Mouse (Mus musculus): ENCODE results near the gene P4ha3.

Gene P4ha3

DNA sequence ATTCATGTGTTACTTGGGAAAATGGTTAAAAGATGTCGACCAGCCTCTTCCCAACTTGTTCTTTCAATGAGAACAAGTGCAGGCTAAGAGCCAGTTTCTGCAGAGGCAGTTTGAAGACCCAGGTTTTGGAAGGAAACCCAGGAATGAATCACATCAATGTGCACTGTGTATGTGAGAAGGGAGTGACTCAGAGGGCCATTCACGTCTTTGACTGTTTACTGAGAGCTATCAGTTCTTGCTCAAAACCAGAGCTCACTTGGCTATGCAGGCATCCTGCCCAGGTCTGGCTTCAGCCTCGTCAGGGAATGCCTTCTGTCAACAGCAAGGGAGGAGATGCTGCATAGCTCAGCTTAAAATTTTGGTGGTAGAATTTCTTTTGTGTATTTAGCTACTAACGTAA, 17.0 kb downstream of the P4ha3 start:
- DNase-seq (ENCODE audit: extremely low spot score, low read depth, low spot score): no peak

DNA sequence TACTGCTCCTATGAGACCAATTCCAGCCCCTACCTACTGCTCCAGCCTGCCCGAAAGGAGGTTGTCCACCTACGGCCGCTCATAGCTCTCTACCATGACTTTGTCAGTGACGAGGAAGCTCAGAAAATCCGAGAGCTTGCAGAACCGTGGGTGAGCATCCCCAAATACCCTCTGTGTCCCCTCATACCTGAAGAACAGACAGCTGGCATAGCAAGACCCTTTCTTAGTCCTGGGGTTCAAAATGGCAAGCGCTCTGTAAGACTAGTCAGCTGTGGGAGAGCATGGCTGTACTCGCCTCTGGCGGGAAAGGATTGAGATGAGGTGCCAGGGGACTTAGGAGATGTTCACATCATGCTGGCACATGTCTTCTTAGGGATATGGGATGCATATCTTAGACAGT, 20.6 kb downstream of the P4ha3 start:
- DNase-seq (ENCODE audit: extremely low spot score, low read depth, low spot score): no peak

DNA sequence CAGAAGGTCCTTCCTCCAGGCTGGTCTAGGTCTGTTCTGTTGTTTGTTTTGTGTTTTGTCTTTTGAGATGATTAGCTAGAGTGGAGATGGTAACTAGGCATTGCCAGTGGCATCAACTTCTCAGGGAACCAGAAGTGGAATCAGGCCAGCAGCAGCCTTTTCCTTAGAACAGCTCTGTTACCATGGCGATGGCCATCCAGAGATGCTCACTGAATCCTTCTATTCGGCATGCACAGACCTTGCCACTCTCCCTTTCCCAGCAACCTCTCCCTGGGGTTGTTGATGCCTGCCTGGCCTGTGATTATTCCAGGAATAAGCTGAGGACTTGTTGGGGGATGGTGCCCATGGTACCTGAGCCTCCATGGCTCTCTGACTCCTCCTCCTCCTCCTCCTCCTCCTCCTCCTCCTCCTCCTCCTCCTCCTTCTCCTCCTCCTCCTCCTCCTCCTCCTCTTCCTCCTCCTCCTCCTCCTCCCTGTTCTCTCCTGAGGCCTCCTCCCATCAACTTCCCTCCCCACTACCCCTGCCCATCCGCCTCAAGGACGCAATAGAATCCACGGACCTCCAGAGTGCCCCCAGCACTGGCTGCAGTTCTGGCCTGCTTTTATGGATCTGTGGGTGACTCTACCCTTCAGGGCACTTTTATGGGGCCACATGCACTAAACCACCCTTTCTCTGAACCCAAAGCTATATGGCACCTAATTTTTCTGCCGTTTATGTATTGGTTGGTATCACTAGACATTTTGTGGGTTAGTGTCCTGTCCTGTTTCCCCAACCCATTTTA, 22.7 kb downstream of the P4ha3 start:
- DNase-seq (ENCODE audit: extremely low spot score, low read depth, low spot score): no peak

DNA sequence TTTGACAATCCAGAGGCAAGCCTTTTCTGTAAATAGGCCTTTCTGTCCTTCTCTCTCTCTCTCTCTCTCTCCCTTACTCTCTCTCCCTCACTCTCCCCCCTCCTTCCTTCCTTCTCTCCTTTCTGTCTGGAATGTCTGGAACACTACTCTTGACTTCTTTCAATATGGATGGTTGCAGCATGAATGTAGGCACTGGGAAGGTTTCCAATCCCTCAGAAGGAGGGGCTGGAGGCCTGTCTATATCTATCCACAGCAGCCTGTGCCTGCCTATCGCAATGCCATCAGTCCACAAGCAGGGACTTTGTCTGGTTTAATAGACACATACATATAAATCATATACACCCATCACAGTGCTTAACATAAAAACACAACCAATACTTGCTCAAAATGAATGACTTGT, 23.9 kb downstream of the P4ha3 start:
- DNase-seq (ENCODE audit: extremely low spot score, low read depth, low spot score): no peak

DNA sequence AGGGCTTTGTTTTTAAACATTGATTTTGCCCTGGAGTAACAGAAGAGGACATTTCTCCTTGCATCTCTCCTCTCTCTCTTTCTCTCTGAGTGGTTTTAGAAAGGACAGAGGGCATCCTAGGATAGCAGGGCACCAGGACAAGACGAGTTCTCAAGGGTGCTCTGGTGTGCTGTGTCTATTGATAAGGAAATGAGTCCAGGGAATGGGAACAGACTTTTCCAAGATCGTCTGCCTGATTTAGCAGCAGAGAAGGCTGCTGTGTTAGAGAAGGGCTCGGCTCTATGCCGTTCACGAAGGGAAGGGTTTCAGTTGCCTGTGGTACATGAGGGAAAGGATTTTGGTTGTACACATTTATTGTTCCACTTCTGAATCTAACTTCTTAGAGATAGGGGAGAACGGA, 24.4 kb downstream of the P4ha3 start:
- DNase-seq (ENCODE audit: extremely low spot score, low read depth, low spot score): no peak

DNA sequence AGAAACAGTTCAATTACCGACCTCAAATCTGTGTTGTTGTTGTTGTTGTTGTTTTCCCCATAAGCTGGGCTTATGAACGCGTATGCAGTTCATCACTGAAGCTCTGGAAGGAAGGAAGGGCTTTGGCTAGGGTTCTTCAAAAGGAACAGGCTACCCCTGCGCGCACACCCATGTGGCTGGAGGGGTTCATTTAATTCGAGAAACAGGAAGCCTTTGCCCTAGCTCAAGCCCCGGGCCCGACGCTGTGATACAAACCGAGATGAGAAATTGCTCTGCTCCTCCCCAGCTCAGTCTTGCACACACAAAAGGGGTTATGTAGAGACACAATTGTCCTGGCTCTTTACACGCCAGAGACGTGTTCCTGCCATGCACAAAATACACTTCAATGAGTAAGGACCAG, 25.0 kb downstream of the P4ha3 start:
- no peak for DNase-seq (ENCODE audit: extremely low spot score, low read depth, low spot score)

DNA sequence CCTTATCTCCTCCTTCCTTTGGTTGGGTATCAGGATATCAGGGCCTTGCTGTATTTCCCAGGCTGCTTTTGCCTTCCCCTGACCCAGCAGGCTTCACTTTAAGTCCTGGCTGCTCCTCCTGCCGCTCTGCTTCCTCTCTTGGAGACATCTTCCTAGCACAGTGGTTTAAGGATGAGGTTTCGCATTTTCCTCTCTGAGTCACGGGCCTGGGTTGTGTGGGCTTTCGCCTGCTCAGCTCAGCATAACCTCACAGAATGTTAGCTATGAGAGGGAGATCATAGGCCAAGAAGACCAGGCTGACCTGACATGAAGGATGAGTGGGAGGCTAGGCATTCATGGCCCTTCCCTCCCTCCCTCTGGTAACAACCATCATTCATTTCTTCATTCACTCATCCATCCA, 27.4 kb downstream of the P4ha3 start:
- DNase-seq (ENCODE audit: extremely low spot score, low read depth, low spot score): no peak

DNA sequence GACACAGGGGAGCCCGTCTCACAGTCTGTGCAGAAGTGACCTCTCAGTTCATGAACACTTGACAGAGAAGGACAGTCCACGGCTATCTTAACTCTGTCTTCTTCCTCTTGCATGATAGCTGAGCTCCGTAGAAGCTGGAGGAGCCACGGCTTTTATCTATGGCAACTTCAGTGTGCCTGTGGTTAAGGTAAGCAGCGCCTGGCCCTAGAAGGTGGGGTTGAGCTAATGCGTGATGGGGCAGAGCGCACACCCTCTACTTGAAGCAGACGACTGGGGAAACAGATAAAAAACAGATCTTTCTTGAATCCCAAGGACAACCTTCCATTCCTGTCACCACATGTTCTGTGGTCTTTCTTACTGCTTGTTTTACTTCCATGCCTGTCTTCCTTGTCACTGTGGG, 31.6 kb downstream of the P4ha3 start:
- no peak for DNase-seq (ENCODE audit: extremely low spot score, low read depth, low spot score)

DNA sequence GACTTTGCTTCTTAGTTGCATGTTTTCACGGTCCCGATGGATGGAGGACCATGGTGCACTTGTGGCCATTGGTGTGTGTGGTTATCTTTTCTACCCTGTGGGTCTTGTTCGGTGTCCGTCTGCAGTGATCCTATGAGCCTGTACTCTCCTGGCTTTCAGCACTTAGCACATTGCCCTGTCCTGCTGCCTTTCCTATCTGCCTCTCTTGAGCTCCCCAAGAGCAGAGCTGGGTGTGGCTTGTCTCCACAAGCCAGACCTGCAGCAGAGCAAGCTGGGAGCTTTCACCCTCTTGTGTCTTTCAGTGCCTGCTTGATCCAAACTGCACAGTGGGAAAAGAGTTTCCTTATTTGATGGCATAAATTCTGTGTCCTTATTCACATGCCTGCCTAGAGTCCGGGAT, 32.2 kb downstream of the P4ha3 start:
- DNase-seq (ENCODE audit: extremely low spot score, low read depth, low spot score): no peak

DNA sequence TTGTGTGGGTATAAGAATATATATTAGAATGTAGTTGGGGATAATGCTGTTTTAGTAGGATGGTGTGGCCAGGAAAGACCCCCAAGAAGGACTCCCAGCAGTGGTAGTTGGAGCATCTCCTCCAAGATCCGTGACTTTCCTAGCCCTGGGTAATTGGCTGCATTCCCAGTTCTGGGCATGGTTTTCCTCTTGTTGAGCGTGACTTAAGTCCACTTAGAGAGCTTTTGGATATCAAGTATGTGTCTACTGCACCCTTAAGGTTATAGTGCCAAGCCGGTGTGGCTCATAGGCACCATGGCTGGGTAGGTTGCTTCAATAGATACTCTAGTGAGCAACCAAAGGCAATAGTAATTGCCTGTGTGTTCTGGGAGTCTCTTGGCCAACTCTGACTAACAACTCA, 38.4 kb downstream of the P4ha3 start:
- DNase-seq (ENCODE audit: extremely low spot score, low read depth, low spot score): no peak

DNA sequence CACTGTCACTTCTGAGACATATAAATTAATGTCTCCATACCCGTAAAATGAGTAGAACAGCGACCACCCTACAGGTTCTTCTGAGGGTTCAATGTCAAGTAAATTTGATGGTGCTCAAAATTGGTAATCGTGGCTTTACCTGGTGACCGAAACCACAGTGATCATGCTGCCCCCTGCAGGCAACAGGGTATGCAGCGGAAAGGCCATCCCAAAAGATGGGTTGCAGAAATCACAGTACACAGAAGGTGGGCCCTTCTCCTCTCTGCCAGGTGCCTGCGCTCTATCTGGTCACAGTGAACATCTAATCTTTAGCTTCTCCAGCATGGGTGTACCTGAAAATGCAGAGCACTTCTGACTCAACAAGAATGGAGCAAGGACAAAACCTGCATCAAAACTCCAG, 40.2 kb downstream of the P4ha3 start:
- DNase-seq (ENCODE audit: extremely low spot score, low read depth, low spot score): no peak

DNA sequence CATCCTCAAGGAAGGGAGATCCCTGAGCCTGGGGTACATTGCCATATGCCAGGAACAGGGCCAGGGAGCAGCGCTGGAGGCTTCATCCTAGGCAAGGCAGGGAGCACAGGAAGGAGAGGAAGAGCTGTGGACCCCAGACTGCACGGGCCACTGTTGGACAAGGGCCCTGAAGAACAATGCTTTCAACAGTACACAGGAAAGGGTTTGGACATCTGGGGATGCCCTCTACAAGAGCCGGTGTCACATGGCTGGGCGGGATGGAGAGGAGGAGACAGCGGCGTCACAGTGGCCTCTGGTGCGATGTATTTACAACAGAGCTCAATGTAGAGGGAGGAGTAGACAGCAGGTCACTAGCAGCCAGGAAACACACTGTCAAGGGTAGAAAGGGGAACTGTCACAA, 42.2 kb downstream of the P4ha3 start:
- no peak for DNase-seq (ENCODE audit: extremely low spot score, low read depth, low spot score)

DNA sequence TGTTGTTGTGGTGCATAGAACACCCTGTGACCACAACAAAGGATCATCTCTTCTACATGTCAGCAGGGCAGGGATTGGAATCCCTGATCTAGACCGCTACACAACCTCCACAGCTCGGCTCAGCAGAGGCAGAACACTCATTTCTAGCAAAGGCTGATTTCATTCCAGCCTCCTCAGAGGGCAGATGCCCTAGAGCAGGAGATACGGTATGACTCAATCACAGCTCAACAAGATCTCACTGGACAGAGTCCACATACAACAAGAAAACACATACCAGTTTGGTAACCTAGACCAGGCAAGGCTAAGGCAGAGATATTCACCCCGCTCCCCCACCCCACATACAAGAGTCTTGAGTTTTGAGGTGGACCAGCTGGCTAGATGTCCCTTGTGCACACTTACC, 43.3 kb downstream of the P4ha3 start:
- DNase-seq (ENCODE audit: extremely low spot score, low read depth, low spot score): no peak

DNA sequence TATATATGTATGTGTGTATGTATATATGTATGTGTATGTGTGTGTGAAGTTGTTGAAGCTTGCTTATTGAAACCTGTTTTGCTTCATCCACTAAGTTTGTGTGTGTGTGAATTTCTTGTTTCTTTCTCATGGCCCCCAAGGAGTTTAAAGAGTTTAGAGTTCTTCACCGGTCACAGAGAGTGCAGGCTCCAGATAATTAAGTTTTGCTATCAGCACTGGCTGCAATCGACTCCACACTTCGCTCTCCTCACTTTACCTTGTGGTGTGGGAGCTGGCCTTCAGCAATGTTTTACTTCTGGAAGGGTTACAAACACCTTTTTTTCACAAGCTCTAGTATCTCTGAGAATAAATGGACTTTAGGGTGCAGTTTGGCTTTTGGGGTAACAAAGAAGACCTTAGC, 45.9 kb downstream of the P4ha3 start:
- DNase-seq (ENCODE audit: extremely low spot score, low read depth, low spot score): no peak

DNA sequence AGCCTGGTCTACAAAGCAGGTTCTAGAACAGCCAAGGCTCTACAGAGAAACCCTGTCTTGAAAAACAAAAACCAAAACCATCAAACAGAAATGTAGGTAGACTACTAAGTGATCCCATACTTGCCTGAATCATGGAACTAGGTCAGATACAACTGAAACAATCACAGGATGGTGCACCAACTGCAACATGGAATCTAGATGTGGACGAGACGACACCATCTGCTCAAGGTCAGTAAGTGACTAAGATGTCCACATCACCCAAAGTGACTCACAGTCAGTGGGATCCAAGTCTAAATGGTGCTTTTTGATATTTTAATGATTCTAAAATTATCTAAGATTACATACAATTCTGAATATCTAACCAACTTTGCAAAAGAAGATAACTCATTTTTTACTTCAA, 50.6 kb downstream of the P4ha3 start:
- no peak for DNase-seq (ENCODE audit: extremely low spot score, low read depth, low spot score)

DNA sequence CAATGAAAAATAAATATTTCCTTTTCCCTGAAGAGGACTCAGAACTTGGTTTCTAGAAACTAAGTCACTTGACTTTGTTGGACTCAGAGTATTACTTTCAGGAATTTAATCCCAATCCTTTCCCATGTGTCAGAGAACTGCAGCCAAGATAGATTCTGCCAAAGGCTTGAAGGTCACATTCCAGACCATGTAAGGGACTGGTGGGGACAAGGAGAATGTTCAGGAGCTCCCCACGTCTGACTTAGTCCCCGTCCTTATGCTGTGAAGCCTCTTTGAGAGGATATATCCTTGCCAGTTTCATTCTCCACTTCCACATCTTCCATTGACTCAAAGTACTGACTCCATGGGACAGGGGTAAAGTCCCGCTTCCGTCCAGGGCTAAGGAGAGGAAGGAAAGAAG, 69.7 kb downstream of the P4ha3 start:
- DNase-seq (ENCODE audit: extremely low spot score, low read depth, low spot score): no peak

DNA sequence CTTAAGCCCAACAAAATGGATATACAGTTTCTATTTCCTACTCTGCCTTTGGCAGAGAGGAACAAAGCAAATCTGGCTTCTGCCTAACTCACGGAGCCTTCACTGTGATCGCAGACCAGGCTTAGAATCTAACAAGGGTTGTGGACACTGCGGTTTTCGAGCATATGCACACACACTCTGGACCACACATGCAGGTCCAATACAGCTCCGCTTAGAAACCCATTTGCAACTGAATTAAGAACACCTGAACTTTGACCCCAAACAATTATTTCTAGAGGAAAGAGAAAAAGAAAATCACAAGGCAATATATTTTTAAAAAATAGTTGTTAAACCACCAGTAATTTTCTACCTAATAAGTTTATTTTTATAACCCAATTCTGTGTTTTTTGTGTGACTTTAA, 71.0 kb downstream of the P4ha3 start:
- no peak for DNase-seq (ENCODE audit: extremely low spot score, low read depth, low spot score)

DNA sequence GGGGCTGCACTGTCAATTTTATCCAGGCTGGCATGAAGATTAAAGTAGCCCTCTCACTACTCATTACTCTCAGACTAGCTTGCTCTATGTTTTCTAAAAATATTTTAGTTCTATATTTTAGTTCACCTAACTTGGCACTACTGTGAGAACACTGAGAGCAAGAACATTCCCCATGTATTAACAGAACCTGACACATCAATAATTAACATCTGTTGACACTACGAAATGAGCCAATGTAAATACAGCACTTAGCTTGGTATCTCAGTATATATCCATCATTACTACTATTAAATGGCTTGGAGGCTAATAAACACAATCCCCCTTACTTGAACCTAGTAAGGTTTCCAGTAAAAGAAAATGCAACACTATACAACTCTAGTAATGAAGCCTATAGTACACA, 71.4 kb downstream of the P4ha3 start:
- no peak for DNase-seq (ENCODE audit: extremely low spot score, low read depth, low spot score)

DNA sequence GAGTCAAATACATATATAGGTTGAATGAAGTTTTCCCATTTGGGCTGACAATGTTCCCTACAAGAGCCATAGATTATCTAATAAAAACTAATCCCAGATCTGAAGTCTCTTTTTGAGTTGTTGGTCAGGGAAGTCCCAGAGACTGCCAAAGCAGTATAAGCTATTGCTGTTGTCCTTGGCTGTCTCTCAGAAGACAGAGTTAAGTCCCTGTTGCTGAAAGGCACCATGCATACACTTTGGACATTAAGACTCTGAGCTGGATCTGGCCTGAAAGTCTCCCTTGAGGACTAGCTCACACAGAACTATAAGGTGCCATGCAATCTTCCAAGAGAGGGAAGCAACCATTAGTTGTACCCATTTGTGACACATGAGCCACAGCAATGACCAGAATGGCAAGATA, 72.5 kb downstream of the P4ha3 start:
- no peak for DNase-seq (ENCODE audit: extremely low spot score, low read depth, low spot score)

DNA sequence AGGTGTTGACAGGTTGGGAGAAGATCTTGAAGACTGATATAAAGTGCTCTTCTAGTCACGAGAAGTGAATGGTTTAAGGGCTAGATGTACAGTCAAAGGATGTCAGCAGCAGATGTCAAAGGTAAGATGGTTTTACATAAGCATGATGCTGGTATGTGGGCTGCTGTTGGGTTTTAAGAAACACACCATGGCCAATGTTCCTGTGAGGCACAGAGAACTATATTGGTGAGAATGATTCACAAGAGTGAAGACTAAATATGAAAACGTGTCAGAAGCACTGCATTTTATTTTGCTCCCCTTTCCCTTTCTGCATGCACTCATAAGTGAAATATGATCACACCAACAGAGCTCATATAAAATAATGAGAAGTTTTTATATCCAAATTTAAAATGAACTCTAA, 77.8 kb downstream of the P4ha3 start:
- DNase-seq (ENCODE audit: extremely low spot score, low read depth, low spot score): no peak

DNA sequence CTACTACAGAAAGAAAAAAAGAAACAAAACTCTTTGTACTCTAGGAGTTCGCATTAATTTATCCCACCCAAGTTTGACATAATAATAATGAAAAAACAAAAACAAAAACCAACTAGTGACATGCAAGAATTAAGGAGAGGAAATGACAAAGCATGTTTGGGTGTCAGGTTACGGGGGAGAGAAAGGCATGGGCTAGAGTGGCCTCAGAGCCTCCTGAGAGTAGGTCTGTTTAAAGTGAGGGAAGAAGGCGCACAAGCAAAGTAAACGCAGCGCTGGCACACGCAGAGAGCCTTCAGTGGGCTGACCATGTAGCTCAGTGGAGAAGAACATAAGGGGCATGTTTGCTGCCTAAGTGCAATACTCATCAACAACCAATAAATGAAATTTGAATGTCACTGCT, 79.6 kb downstream of the P4ha3 start:
- DNase-seq (ENCODE audit: extremely low spot score, low read depth, low spot score): no peak

Data from hindlimb bud, embryonic 11.5 days (tissue).